Mouse (Mus musculus): ENCODE data around the gene Hmgcs1.
A peak's percentile ranks its signal among the peaks of the same experiment; 100 is the strongest.

The Hmgcs1 gene

DNA sequence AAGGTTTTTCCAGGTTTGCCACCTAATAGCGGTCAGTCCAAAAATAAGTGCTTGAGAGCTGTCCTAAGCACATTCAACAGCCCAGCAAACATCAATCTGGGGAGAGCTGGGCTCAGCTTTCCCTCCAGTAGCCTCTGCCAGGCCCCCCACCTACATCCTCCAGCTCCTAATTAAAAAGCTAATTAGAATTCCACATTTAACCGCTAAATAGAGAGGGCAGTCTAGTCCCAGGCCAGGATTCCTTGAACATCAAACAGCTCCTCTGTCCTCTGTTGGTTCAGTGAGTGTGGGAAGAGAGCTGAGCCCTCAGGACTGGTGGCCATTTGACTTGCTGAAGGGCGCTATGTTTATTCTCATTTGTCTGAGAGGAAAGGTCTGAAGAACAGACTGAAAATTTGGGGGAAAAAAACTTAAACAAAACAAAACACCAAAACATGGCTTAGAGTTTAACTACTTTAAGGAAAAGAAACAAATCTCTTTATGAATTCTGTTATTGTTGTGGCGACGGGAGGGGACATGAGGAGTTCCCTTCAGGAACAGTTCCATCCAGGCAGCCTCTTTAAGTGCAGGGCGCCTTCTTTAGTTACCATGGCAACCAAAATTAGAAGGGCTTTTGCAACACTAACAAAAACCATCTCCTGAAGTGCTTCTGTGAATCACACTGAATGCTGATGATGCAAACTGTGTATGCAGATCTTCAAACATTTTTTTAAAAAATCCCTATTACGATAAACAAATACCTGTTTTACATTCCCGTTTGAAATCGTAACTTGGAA is 63.9 kb downstream of the Hmgcs1 start:
- no peak for DNase-seq

DNA sequence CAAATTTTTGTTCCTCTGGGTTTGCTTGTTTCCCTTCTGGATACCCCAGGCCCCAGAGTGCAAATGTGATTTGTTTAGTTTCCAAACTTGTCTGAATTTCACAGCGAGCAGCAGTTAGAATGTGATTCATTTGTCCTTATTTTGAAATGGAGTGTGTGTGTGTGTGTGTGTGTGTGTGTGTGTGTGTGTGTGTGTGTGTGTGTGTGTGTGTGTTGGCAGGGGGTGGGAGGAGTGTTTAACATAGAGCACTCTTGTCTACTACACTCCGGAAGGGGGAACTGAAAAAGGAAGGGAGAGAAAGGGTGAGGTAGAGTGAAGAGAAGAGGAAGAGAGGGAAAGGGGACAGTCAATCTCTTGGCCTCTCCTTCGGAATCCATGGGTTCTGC is 64.4 kb downstream of the Hmgcs1 start:
- no peak for DNase-seq

DNA sequence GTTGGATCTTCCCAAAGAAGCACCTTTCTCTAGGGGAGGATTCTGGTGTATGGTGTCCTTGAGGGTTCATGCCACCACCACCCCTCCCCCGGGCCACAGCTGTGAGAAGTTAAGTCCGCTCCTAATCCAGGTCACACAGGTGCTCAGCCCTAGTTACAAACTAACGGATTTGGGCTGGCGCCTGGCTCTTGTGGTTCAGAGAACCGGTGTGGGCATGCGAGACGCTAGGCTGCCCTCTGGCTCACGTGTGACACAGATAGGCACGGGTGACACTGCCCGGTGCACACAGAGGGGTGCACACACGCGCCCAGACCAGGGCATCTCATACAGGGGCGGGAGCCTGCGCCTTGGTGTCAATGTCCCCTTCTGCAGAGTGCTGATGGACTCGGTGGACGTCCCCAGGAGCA is 65.0 kb downstream of the Hmgcs1 start:
- peak; percentile 74 to 85 for DNase-seq

DNA sequence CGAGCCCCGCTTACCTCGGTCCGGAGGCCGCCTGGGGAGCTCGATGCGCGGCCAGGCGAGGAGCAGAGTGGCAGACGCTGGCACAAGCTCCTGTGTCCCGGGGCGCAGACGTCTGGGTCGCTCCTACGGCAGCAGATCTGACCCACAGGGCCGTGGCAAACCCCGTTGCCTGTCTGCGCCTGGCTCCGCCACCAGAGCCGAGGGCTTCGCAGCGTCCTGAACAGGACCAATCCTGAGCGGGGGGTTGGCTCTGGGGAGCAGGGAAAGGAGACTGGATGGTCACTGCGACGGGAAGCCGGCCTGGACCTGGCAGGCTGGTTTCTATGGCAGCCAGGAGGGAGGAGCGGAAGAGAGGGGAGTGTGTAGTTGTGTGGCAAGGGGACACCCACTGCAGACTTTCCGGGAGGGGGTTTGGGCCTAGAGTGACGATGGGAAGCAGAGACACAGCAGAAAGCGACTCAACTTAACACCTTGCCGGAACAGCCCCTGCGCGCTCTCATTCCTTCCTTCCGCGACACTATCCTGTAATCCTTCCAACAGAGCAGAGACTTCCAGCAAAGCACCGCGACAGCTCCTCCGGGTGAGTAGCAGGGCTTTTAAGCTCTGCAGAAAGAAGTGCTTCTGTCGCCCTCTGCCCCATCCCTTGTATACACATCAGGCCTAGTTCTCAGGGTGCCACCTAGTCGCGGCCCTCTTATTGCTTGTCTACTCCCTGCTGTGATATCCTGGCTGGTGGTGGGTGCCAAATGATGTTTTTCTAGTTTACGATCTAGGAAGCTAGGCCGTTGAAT is 65.7 kb downstream of the Hmgcs1 start, which contains the start of gene Nim1k:
Gene Nim1k (minus strand): TSS at position 202 of the 791 bp plus-strand sequence.
- peak; percentile 64 to 77 for DNase-seq

DNA sequence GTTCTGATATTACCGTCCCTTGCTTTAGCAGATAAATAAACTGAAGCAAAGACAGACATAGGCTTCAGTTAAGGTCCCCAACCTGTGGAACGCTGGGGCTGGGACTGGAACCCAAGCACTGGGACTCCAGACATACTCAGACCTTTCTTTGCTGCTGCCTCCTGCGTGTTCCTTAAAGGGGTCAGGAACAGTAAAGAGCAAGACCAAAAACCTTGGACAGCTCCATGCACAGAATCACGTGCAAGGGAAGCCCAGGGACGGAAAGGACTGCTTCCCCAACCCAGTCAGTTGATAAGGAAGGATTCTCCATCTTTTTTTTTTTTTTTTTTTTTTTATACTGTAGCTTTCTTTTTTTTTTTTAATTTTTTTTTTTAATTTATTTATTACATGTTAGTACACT is 66.7 kb downstream of the Hmgcs1 start:
- peak in 1 of 2 experiments; percentile 18 for DNase-seq

All from thymus, adult 18-20 months (tissue).